ENCODE assay signal across 9 mouse cellular contexts in genomic region chr14:22651131-22651952, GRCm38 (mm10).
A peak's percentile ranks its signal among the peaks of the same experiment; 100 is the strongest.
DNase-seq lines count a peak whose midpoint lies in the region; ATAC-seq lines count a peak whose summit lies in the region.
"Had no signal": no experiment of that assay in that cellular context is flagged by ENCODE, and none has a peak within 500 bp of the region (broad histone marks: within the 10 kb centered on the region; RNA-seq: fewer than 3 reads in every experiment).

No protein-coding gene starts in this region.

- H3K4me2 ChIP-seq in lung, embryonic 16.5 days (ENCODE audit: low read depth, low read length) = peak overlapping the region; percentile 44; the same call in 1 of the 2 replicates
- no peak overlapping the region for H3K4me2 ChIP-seq in embryonic facial prominence, embryonic 13.5 days
- H3K4me2 ChIP-seq: neural tube, embryonic 13.5 days had no signal

- H3K9me3 ChIP-seq in lung, embryonic 16.5 days (ENCODE audit: control insufficient read depth, low read length) = no peaks in the 10 kb centered on the region
- no peaks in the 10 kb centered on the region for H3K9me3 ChIP-seq in embryonic facial prominence, embryonic 13.5 days
- H3K9me3 ChIP-seq: neural tube, embryonic 13.5 days had no signal

- H3K4me3 ChIP-seq in lung, embryonic 16.5 days (ENCODE audit: low read length) = no peak overlapping the region; the same call in 1 of the 2 replicates
- no peak overlapping the region for H3K4me3 ChIP-seq in embryonic facial prominence, embryonic 13.5 days
- H3K4me3 ChIP-seq: neural tube, embryonic 13.5 days had no signal

- peaks cover 38% of the 10 kb centered on the region for H3K4me1 ChIP-seq in lung, embryonic 16.5 days (replicated peaks; ENCODE audit: control insufficient read depth, insufficient read depth, low read length)
- peaks cover 49% of the 10 kb centered on the region for H3K4me1 ChIP-seq in embryonic facial prominence, embryonic 13.5 days

- WGBS in lung, embryonic 16.5 days = 35% methylated on average over 14 of the region's 14 CpGs
- WGBS in embryonic facial prominence, embryonic 13.5 days = 36% methylated on average over 14 of the region's 14 CpGs

- peak overlapping the region; percentile 41; the same call in 1 of the 2 replicates for H3K9ac ChIP-seq in lung, embryonic 16.5 days (ENCODE audit: low read length)
- H3K9ac ChIP-seq in embryonic facial prominence, embryonic 13.5 days = no peak overlapping the region
- H3K9ac ChIP-seq: neural tube, embryonic 13.5 days had no signal

- no peaks in the 10 kb centered on the region for H3K27me3 ChIP-seq in lung, embryonic 16.5 days (ENCODE audit: control insufficient read depth, insufficient read depth, low read depth, low read length)
- H3K27me3 ChIP-seq in embryonic facial prominence, embryonic 13.5 days = no peaks in the 10 kb centered on the region
- H3K27me3 ChIP-seq: neural tube, embryonic 13.5 days had no signal

- H3K27ac ChIP-seq in lung, embryonic 16.5 days (ENCODE audit: low read length) = peak overlapping the region; percentile 69
- 0 out of 2 replicates have a peak overlapping the region, but pooled peaks have one; percentile 12 for H3K27ac ChIP-seq in embryonic facial prominence, embryonic 13.5 days
- H3K27ac ChIP-seq: neural tube, embryonic 13.5 days had no signal

- no peak for ATAC-seq in lung, embryonic 16.5 days (ENCODE audit: low read depth)
- no peak for ATAC-seq in embryonic facial prominence, embryonic 13.5 days (ENCODE audit: insufficient number of reproducible peaks, insufficient read depth, low FRiP score, low TSS enrichment, low read depth)

- H3K36me3 ChIP-seq in lung, embryonic 16.5 days (ENCODE audit: control insufficient read depth, insufficient read depth, low read length) = no peaks in the 10 kb centered on the region
- no peaks in the 10 kb centered on the region for H3K36me3 ChIP-seq in embryonic facial prominence, embryonic 13.5 days
- H3K36me3 ChIP-seq: neural tube, embryonic 13.5 days had no signal

- DNase-seq in lung, postnatal 14 days = no peak
- peak; percentile 88 for DNase-seq in kidney, adult 9 months
- peak; percentile 50 for DNase-seq in retina, postnatal 1 day
- DNase-seq in cerebellum, adult 11 months = no peak
- DNase-seq in spleen, postnatal 4 days (ENCODE audit: low spot score in 2 of 2) = no peak
- DNase-seq: cerebellum, adult 18-20 months had no signal

Comparison
In these comparisons a context has a peak if more than half of its experiments do, and no peak if none do; other contexts are left out.
1. DNase-seq: peak in kidney, adult 9 months (single experiment) and retina, postnatal 1 day (single experiment); none in lung, postnatal 14 days (single experiment), cerebellum, adult 11 months (single experiment) and spleen, postnatal 4 days (0 of 2).